Mouse (Mus musculus) olfactory bulb, adult 2 months (tissue): ENCODE data around the gene Togaram2.

ENCODE experiments used
- CTCF ChIP-seq: fragments of 200-500 bp; IDR thresholded peaks from 2 replicates; pipeline ENCODE4 v1.5.1; 2012; ENCODE audit warnings: low read depth, mild to moderate bottlenecking, low read length, moderate library complexity; ENCODE audit not compliant: insufficient read depth
- POLR2A ChIP-seq: fragments of 200-500 bp; IDR thresholded peaks from 2 replicates; pipeline ENCODE4 v1.6.1; 2012; ENCODE audit warnings: mild to moderate bottlenecking, low read depth, low read length, moderate library complexity; ENCODE audit not compliant: insufficient read depth

DNA sequence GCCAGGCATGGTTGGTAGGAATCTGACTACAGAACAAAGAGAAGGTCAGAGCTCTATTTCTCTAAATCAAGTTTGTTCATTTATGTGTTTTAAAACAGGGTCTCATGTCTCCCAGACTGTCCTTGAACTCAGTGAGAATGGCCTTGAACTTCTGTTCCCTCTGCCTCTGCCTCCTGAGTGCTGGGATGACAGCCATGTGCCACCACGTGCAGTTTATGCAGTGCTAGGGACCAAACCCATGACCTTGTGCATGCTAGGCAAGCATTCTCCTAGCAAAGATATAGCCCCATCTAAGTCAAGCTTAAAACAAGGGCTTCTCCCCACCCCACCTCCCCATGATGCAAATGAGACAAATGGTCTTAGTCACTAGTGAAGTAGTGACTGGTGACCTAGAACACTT lies 32.1 kb downstream of the Togaram2 start:
- TF ChIP-seq CTCF: no peak
- TF ChIP-seq POLR2A: no peak
